Mouse (Mus musculus) myocyte (in vitro differentiated cells): ENCODE measurements around the gene Srrm3.
A peak's percentile ranks its signal among the peaks of the same experiment; 100 is the strongest.

Experiments used
- CEBPB ChIP-seq: IDR thresholded peaks from 2 replicates; pipeline ENCODE4 v1.6.1; 2011; ENCODE audit warnings: mild to moderate bottlenecking, moderate library complexity; ENCODE audit not compliant: poor library complexity, insufficient read depth, severe bottlenecking
- MAX ChIP-seq: IDR thresholded peaks from one replicate; pipeline ENCODE4 v1.6.1; 2011; ENCODE audit warnings: low read depth, mild to moderate bottlenecking, control low read depth
- POLR2A ChIP-seq: IDR thresholded peaks from one replicate; pipeline ENCODE4 v1.6.1; 2011; ENCODE audit warnings: low read depth, mild to moderate bottlenecking, control low read depth, moderate library complexity; ENCODE audit not compliant: insufficient read length
- REST ChIP-seq: IDR thresholded peaks from one replicate; pipeline ENCODE4 v1.6.1; 2011; ENCODE audit warnings: mild to moderate bottlenecking, control low read depth, moderate library complexity; ENCODE audit not compliant: insufficient read depth, insufficient read length
- TCF3 ChIP-seq: IDR thresholded peaks from one replicate; pipeline ENCODE4 v1.6.1; 2011; ENCODE audit warnings: low read depth, control low read depth; ENCODE audit not compliant: insufficient read length
- USF1 ChIP-seq: IDR thresholded peaks from one replicate; pipeline ENCODE4 v1.6.1; 2011; ENCODE audit warnings: low read depth, mild to moderate bottlenecking, control low read depth, moderate library complexity

DNA sequence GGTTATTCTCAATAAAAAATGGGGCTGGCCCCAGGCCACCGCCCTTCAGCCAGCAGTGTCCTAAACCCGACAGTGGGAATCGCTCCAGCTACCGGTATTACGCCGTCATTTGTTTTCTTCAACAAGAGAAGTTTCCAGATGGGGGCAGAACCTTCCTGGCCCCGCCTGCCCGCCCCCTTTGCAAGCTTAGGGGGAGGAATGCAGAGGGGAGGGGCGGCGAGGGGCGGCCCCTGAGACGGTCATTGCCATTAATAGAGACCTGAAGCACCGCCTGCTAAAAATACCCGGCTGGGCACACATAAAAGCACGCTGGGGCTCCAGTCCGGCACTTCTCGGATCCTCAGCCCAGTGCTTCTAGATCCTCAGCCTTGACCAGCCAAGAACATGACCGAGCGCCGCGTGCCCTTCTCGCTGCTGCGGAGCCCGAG, 81.0 kb downstream of the Srrm3 start, which contains the start of gene Hspb1:
- TF ChIP-seq USF1 (no peak), POLR2A (peak; percentile 62), TCF3 (no peak), CEBPB (no peak), REST (no peak), MAX (no peak)
